Mouse (Mus musculus): ENCODE measurements around the gene Dus2.

DNA sequence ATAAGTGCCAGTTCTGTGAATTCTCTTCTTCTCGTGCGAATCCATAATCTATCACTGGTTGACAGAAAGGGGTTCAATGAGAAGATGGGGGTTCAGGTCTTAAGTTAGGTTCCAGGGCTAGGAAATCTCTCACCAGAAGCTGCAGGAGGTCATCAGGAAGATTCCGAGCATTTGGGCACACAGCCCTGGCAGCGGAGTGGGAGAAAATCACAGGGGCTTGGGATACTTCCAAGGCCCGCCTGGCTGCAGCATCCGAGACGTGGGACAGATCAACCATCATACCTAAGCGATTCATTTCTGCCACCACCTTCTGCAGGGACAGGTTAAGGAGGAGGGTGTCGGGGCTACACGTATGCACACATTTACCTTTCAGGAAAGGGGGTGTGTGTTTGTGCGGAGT lies 2.6 kb upstream of the Dus2 start:
- TF ChIP-seq POLR2A (IDR thresholded peaks at IDR 0.05; ENCODE audit: low read depth, low read length) (no peak), CTCF (conservative IDR thresholded peaks at IDR 0.05 in 1 of 2, IDR thresholded peaks at IDR 0.05 in 1 of 2; ENCODE audit: low read depth in 2 of 2, low read length in 2 of 2) (no peak), GABPA (IDR thresholded peaks at IDR 0.05; ENCODE audit: insufficient replicate concordance, low read depth, low read length) (no peak), MAX (IDR thresholded peaks at IDR 0.05; ENCODE audit: low read length) (no peak), USF1 (IDR thresholded peaks at IDR 0.05; ENCODE audit: low read depth, low read length) (no peak), ZNF384 (IDR thresholded peaks at IDR 0.05; ENCODE audit: low read depth, low read length) (no peak), EP300 (IDR thresholded peaks at IDR 0.05; ENCODE audit: low read length) (no peak), MEF2A (IDR thresholded peaks at IDR 0.05; ENCODE audit: borderline replicate concordance, low read depth, low read length) (no peak), ZMIZ1 (IDR thresholded peaks at IDR 0.05; ENCODE audit: low read depth, low read length) (no peak), MAFK (IDR thresholded peaks at IDR 0.05; ENCODE audit: insufficient replicate concordance, low read length) (no peak), HCFC1 (IDR thresholded peaks at IDR 0.05; ENCODE audit: low read depth, low read length) (no peak), USF2 (conservative IDR thresholded peaks at IDR 0.05; ENCODE audit: low read depth, low read length) (no peak), UBTF (IDR thresholded peaks at IDR 0.05; ENCODE audit: low read depth, low read length) (no peak), JUN (IDR thresholded peaks at IDR 0.05; ENCODE audit: insufficient read depth, low read depth, low read length) (no peak)

Data from CH12.LX (cell line).